Mouse (Mus musculus) myocyte (in vitro differentiated cells): ENCODE measurements around the gene Zc3h6. TPM values are rescaled to one million over a fixed set of nuclear protein-coding genes. Genes with fewer than 3 reads are reported as not detected.

ENCODE experiments used
- H3K27me3 ChIP-seq: one replicate; pipeline ENCODE4 v1.6.1; 2011; ENCODE audit not compliant: control insufficient read depth, insufficient read depth, insufficient read length
- H3K36me3 ChIP-seq: one replicate; pipeline ENCODE4 v1.6.1; 2011; ENCODE audit not compliant: control insufficient read depth, insufficient read depth
- H3K4me2 ChIP-seq: one replicate; pipeline ENCODE4 v1.6.1; 2011; ENCODE audit warnings: low read depth, control low read depth
- H3K4me3 ChIP-seq: one replicate; pipeline ENCODE4 v1.5.1; 2011; ENCODE audit warnings: mild to moderate bottlenecking, control low read depth, moderate library complexity
- H3K79me2 ChIP-seq: one replicate; pipeline ENCODE4 v1.6.1; 2011; ENCODE audit not compliant: control insufficient read depth, insufficient read depth
- H3ac ChIP-seq: one replicate; pipeline ENCODE4 v1.6.1; 2011; ENCODE audit not compliant: control insufficient read depth, insufficient read length
- CEBPB ChIP-seq: IDR thresholded peaks from 2 replicates; pipeline ENCODE4 v1.6.1; 2011; ENCODE audit warnings: mild to moderate bottlenecking, moderate library complexity; ENCODE audit not compliant: poor library complexity, insufficient read depth, severe bottlenecking
- E2F4 ChIP-seq: IDR thresholded peaks from one replicate; pipeline ENCODE4 v1.6.1; 2011; ENCODE audit warnings: mild to moderate bottlenecking, control low read depth, moderate library complexity; ENCODE audit not compliant: insufficient read depth
- MAX ChIP-seq: IDR thresholded peaks from one replicate; pipeline ENCODE4 v1.6.1; 2011; ENCODE audit warnings: low read depth, mild to moderate bottlenecking, control low read depth
- MYOD1 ChIP-seq, 3 experiments: IDR thresholded peaks; one replicate each; pipeline ENCODE4 v1.6.1; 2011; ENCODE audit warnings: control low read depth in 2 of 3, low read depth in 2 of 3, mild to moderate bottlenecking in 2 of 3, moderate library complexity in 1 of 3; ENCODE audit not compliant: insufficient read length in 2 of 3, control insufficient read depth in 1 of 3
- MYOG ChIP-seq, 3 experiments: IDR thresholded peaks; one replicate each; pipeline ENCODE4 v1.6.1; 2011; ENCODE audit warnings: control low read depth in 2 of 3, low read depth in 2 of 3, mild to moderate bottlenecking in 2 of 3; ENCODE audit not compliant: insufficient read length in 2 of 3, control insufficient read depth in 1 of 3, insufficient read depth in 1 of 3
- POLR2A ChIP-seq: IDR thresholded peaks from one replicate; pipeline ENCODE4 v1.6.1; 2011; ENCODE audit warnings: low read depth, mild to moderate bottlenecking, control low read depth, moderate library complexity; ENCODE audit not compliant: insufficient read length
- POLR2AphosphoS2 ChIP-seq: IDR thresholded peaks from one replicate; pipeline ENCODE4 v1.6.1; 2011; ENCODE audit warnings: low read depth, control low read depth; ENCODE audit not compliant: insufficient read length
- REST ChIP-seq: IDR thresholded peaks from one replicate; pipeline ENCODE4 v1.6.1; 2011; ENCODE audit warnings: mild to moderate bottlenecking, control low read depth, moderate library complexity; ENCODE audit not compliant: insufficient read depth, insufficient read length
- SRF ChIP-seq: IDR thresholded peaks from one replicate; pipeline ENCODE4 v1.6.1; 2011; ENCODE audit warnings: low read depth; ENCODE audit not compliant: control insufficient read depth, insufficient read length
- TCF12 ChIP-seq: IDR thresholded peaks from one replicate; pipeline ENCODE4 v1.6.1; 2011; ENCODE audit warnings: mild to moderate bottlenecking, control low read depth; ENCODE audit not compliant: poor library complexity, insufficient read depth, severe bottlenecking
- TCF3 ChIP-seq: IDR thresholded peaks from one replicate; pipeline ENCODE4 v1.6.1; 2011; ENCODE audit warnings: low read depth, control low read depth; ENCODE audit not compliant: insufficient read length
- USF1 ChIP-seq: IDR thresholded peaks from one replicate; pipeline ENCODE4 v1.6.1; 2011; ENCODE audit warnings: low read depth, mild to moderate bottlenecking, control low read depth, moderate library complexity
- polyA plus RNA-seq: library from polyadenylated mRNA; unstranded; fragments of >200 nt; fragmentation: generic; extraction: Trizol; gene quantifications from one replicate; pipeline ENCODE4 v1.2.1, GENCODE M21; 2012; ENCODE audit warnings: missing spikeins

Zc3h6 gene
- polyA plus RNA-seq, 1 experiment, result 1.6 TPM

GRCm38 (mm10) chr2:129055741-129056140 is 88.5 kb downstream of the Zc3h6 start:
- TF ChIP-seq REST, result no peak
- no peak for TF ChIP-seq MYOG (IDR thresholded peaks at IDR 0.05; ENCODE audit: control insufficient read depth in 1 of 3, insufficient read depth in 1 of 3, insufficient read length in 2 of 3, low read depth in 2 of 3)
- TF ChIP-seq USF1, result no peak
- TF ChIP-seq SRF, result no peak
- TF ChIP-seq POLR2A, result no peak
- no peak for TF ChIP-seq E2F4
- TF ChIP-seq MYOD1 (IDR thresholded peaks at IDR 0.05; ENCODE audit: control insufficient read depth in 1 of 3, insufficient read length in 2 of 3, low read depth in 2 of 3), result no peak
- TF ChIP-seq MAX, result no peak
- no peak for TF ChIP-seq TCF12
- no peak for TF ChIP-seq TCF3
- no peak for TF ChIP-seq POLR2AphosphoS2
- TF ChIP-seq CEBPB, result no peak
- no peak overlapping the region for H3ac ChIP-seq
- no peak overlapping the region for H3K4me3 ChIP-seq
- no peaks in the 10 kb centered on the region for H3K79me2 ChIP-seq
- no peaks in the 10 kb centered on the region for H3K27me3 ChIP-seq
- H3K4me2 ChIP-seq, result no peak overlapping the region
- H3K36me3 ChIP-seq, result no peaks in the 10 kb centered on the region

DNA sequence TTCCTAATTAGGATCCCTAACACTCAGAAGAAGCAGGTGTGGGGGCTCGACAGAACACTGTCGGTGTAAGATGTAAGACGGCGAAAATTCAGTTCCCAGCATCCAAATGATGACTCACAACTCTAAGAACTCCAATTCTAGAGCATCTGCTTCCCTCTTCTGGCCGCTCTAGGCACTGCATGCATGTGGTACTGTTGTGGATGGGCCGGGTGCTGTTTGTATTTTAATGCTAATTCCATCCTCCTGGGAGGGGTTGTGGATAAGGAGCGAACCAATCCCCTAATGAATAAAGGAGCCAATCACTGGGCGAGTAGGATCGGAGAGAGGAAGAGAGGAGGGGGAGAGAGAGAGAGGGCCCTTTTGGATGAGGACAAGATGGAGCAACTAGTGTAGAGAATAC is 89.4 kb downstream of the Zc3h6 start:
- H3K4me2 ChIP-seq, result no peak overlapping the region
- no peaks in the 10 kb centered on the region for H3K79me2 ChIP-seq
- H3K36me3 ChIP-seq, result no peaks in the 10 kb centered on the region
- no peak overlapping the region for H3K4me3 ChIP-seq
- no peaks in the 10 kb centered on the region for H3K27me3 ChIP-seq
- H3ac ChIP-seq, result no peak overlapping the region
- no peak for TF ChIP-seq REST
- no peak for TF ChIP-seq POLR2AphosphoS2
- no peak for TF ChIP-seq MAX
- no peak for TF ChIP-seq E2F4
- TF ChIP-seq USF1, result no peak
- TF ChIP-seq MYOD1 (IDR thresholded peaks at IDR 0.05; ENCODE audit: control insufficient read depth in 1 of 3, insufficient read length in 2 of 3, low read depth in 2 of 3), result no peak
- TF ChIP-seq POLR2A, result no peak
- TF ChIP-seq TCF12, result no peak
- TF ChIP-seq MYOG (IDR thresholded peaks at IDR 0.05; ENCODE audit: control insufficient read depth in 1 of 3, insufficient read depth in 1 of 3, insufficient read length in 2 of 3, low read depth in 2 of 3), result no peak

DNA sequence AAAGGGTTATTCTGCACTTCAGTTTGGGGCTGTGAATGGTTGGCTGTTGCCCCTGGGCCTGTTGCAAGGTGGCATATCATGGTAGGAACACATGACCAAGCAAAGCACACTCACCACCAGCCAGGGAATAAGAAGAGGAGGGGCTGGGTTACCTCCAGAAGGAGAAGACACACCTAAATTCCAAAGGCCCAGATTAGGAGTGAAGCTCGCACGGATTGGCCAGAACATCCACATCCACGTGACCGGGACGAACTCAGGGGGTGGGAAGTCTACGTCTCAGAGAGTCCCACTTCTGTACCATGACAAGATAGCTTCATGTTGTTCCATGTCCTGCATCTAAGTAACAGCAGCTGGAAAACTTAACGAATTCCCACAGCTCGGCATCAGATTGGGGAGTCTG is 90.1 kb downstream of the Zc3h6 start:
- TF ChIP-seq POLR2AphosphoS2 (no peak), MYOG (IDR thresholded peaks at IDR 0.05; ENCODE audit: control insufficient read depth in 1 of 3, insufficient read depth in 1 of 3, insufficient read length in 2 of 3, low read depth in 2 of 3) (no peak), CEBPB (no peak), USF1 (no peak), TCF3 (no peak), TCF12 (no peak), POLR2A (no peak), SRF (no peak), REST (no peak), MYOD1 (IDR thresholded peaks at IDR 0.05; ENCODE audit: control insufficient read depth in 1 of 3, insufficient read length in 2 of 3, low read depth in 2 of 3) (no peak), MAX (no peak), E2F4 (no peak)

GRCm38 (mm10) chr2:129057920-129058361 is 90.7 kb downstream of the Zc3h6 start:
- Histone ChIP-seq H3K4me3 (no peak overlapping the region), H3K4me2 (no peak overlapping the region), H3K36me3 (no peaks in the 10 kb centered on the region), H3K79me2 (no peaks in the 10 kb centered on the region), H3K27me3 (no peaks in the 10 kb centered on the region), H3ac (no peak overlapping the region)
- TF ChIP-seq CEBPB (no peak), REST (no peak), MAX (no peak), TCF3 (no peak), POLR2AphosphoS2 (no peak), MYOG (IDR thresholded peaks at IDR 0.05; ENCODE audit: control insufficient read depth in 1 of 3, insufficient read depth in 1 of 3, insufficient read length in 2 of 3, low read depth in 2 of 3) (no peak), USF1 (no peak), POLR2A (no peak), TCF12 (no peak), SRF (no peak), E2F4 (no peak), MYOD1 (IDR thresholded peaks at IDR 0.05; ENCODE audit: control insufficient read depth in 1 of 3, insufficient read length in 2 of 3, low read depth in 2 of 3) (no peak)

More for the DNA sequence above, 90.1 kb downstream of the Zc3h6 start:
- Histone ChIP-seq H3ac (no peak overlapping the region), H3K4me2 (no peak overlapping the region), H3K79me2 (no peaks in the 10 kb centered on the region), H3K36me3 (no peaks in the 10 kb centered on the region), H3K4me3 (no peak overlapping the region), H3K27me3 (no peaks in the 10 kb centered on the region)
